Mouse (Mus musculus) CH12.LX (cell line): ENCODE measurements around the gene Rdm1. TPM values are rescaled to one million over a fixed set of nuclear protein-coding genes. Genes with fewer than 3 reads are reported as not detected.
"Not testable (repeated sequence)": the region's sequence is repeated elsewhere in the genome, so short reads cannot be mapped to it uniquely, and the experiment has no call there.

ENCODE experiments used
- DNase-seq: peaks from one replicate; pipeline ENCODE4 v3.0.0-alpha.2; 2013; ENCODE audit errors: extremely low read depth
- H3K27ac ChIP-seq: 2 replicates; pipeline ENCODE4 v1.5.1; 2012; ENCODE audit warnings: low read depth, mild to moderate bottlenecking, control low read depth, moderate library complexity; ENCODE audit not compliant: insufficient read depth
- H3K27me3 ChIP-seq: replicated peaks from 2 replicates; pipeline ENCODE3; 2012; ENCODE audit warnings: inconsistent platforms
- H3K36me3 ChIP-seq, 2 experiments: replicated peaks in 1 of 2; 2 replicates each; pipeline versions ENCODE3 to v1.6.1; 2012; ENCODE audit warnings: inconsistent platforms in 1 of 2, low read length in 1 of 2, mild to moderate bottlenecking in 1 of 2, mixed read lengths in 1 of 2, moderate library complexity in 1 of 2; ENCODE audit not compliant: control insufficient read depth in 1 of 2, insufficient read depth in 1 of 2
- H3K4me1 ChIP-seq, 2 experiments: 2 replicates each; pipeline ENCODE4 v1.6.1; 2012; ENCODE audit warnings: inconsistent platforms in 1 of 2, moderate library complexity in 1 of 2; ENCODE audit not compliant: insufficient read depth in 2 of 2, control insufficient read depth in 1 of 2
- H3K4me2 ChIP-seq: 2 replicates; pipeline ENCODE4 v1.6.1; 2012; ENCODE audit warnings: low read depth, mild to moderate bottlenecking, control low read depth; ENCODE audit not compliant: poor library complexity, insufficient read depth, severe bottlenecking
- H3K4me3 ChIP-seq, 3 experiments: fragments of 150-350 bp in 1 of 3; sonication (generic) in 1 of 3; replicated peaks in 1 of 3; 2 replicates each; pipeline versions ENCODE3 to v1.5.1; 2011 to 2012; ENCODE audit warnings: low read depth in 2 of 3, low read length in 2 of 3, mild to moderate bottlenecking in 2 of 3, moderate library complexity in 2 of 3, control low read depth in 1 of 3, improper control_type of control experiment in 1 of 3, inconsistent platforms in 1 of 3, mixed read lengths in 1 of 3; ENCODE audit not compliant: poor library complexity in 1 of 3
- H3K79me2 ChIP-seq: replicated peaks from 2 replicates; pipeline ENCODE4 v1.6.1; 2012; ENCODE audit warnings: mild to moderate bottlenecking, moderate library complexity; ENCODE audit not compliant: control insufficient read depth, poor library complexity, insufficient read depth, severe bottlenecking; ENCODE audit errors: extremely low read depth
- H3K9ac ChIP-seq: 2 replicates; pipeline ENCODE4 v1.6.1; 2012; ENCODE audit warnings: low read depth, mild to moderate bottlenecking, control low read depth, moderate library complexity; ENCODE audit not compliant: insufficient read depth
- H3K9me3 ChIP-seq: replicated peaks from 2 replicates; pipeline ENCODE3; 2012; ENCODE audit warnings: low read length, inconsistent platforms, mixed read lengths
- BHLHE40 ChIP-seq: IDR thresholded peaks from 2 replicates; pipeline ENCODE4 v1.6.1; 2011; ENCODE audit warnings: mild to moderate bottlenecking, low read depth, low read length, improper control_type of control experiment
- ETS1 ChIP-seq: conservative IDR thresholded peaks from 2 replicates; pipeline ENCODE4 v1.6.1; 2012; ENCODE audit warnings: low read depth, mild to moderate bottlenecking, inconsistent platforms, low read length, improper control_type of control experiment, moderate library complexity
- HCFC1 ChIP-seq: IDR thresholded peaks from 2 replicates; pipeline ENCODE4 v1.6.1; 2012; ENCODE audit warnings: low read depth, mild to moderate bottlenecking, inconsistent platforms, low read length, improper control_type of control experiment
- JUND ChIP-seq: conservative IDR thresholded peaks from 2 replicates; pipeline ENCODE4 v1.6.1; 2011; ENCODE audit warnings: low read depth, low read length, improper control_type of control experiment
- MAFK ChIP-seq: IDR thresholded peaks from 2 replicates; pipeline ENCODE4 v1.6.1; 2011; ENCODE audit warnings: low read length, improper control_type of control experiment; ENCODE audit not compliant: insufficient replicate concordance
- NELFE ChIP-seq: IDR thresholded peaks from 2 replicates; pipeline ENCODE4 v1.6.1; 2011; ENCODE audit warnings: low read depth, low read length, improper control_type of control experiment
- POLR2A ChIP-seq: IDR thresholded peaks from 2 replicates; pipeline ENCODE4 v1.6.1; 2011; ENCODE audit warnings: low read depth, mild to moderate bottlenecking, improper control_type of control experiment, low read length
- POLR2AphosphoS2 ChIP-seq: IDR thresholded peaks from 2 replicates; pipeline ENCODE4 v1.6.1; 2011; ENCODE audit warnings: low read depth, low read length, improper control_type of control experiment
- SIN3A ChIP-seq: IDR thresholded peaks from 2 replicates; pipeline ENCODE4 v1.6.1; 2012; ENCODE audit warnings: low read length, improper control_type of control experiment, inconsistent platforms
- TBP ChIP-seq: conservative IDR thresholded peaks from 2 replicates; pipeline ENCODE4 v1.6.1; 2011; ENCODE audit warnings: low read depth, low read length, improper control_type of control experiment
- TCF12 ChIP-seq: IDR thresholded peaks from 2 replicates; pipeline ENCODE4 v1.6.1; 2014; ENCODE audit warnings: low read depth, mild to moderate bottlenecking, inconsistent platforms, low read length, improper control_type of control experiment
- ZMIZ1 ChIP-seq: IDR thresholded peaks from 2 replicates; pipeline ENCODE4 v1.6.1; 2012; ENCODE audit warnings: low read depth, mild to moderate bottlenecking, inconsistent platforms, low read length, improper control_type of control experiment
- ZNF384 ChIP-seq: IDR thresholded peaks from 2 replicates; pipeline ENCODE4 v1.6.1; 2012; ENCODE audit warnings: low read depth, low read length, improper control_type of control experiment, inconsistent platforms
- dilution Hi-C: fragments of 300-500 bp; cut with MboI; formaldehyde crosslinking; loops from 2 replicates; pipeline ENCODE4 v1.14.3; 2020; ENCODE audit warnings: low sequenced_read_pairs; ENCODE audit not compliant: extremely low pct_unique_long_range_greater_than_20kb, extremely low pct_ligation_motif_present
- in situ Hi-C: fragments of 300-500 bp; cut with MboI; formaldehyde crosslinking; loops from 3 replicates; pipeline ENCODE4 v1.14.3; 2019; ENCODE audit warnings: low sequenced_read_pairs, low pct_ligation_motif_present, low pct_unique_long_range_greater_than_20kb, mixed read lengths
- polyA plus RNA-seq: library from polyadenylated mRNA; unstranded; fragments of >175 nt; gene quantifications from 2 replicates; pipeline ENCODE4 v1.2.1, GENCODE M21; 2012; ENCODE audit warnings: low read depth; ENCODE audit not compliant: insufficient read length
- total RNA-seq, 2 experiments: library from RNA; depleted of rRNA; stranded (reverse); fragments of 300-350 nt in 1 of 2; fragments of >200 nt in 1 of 2; gene quantifications; 2 replicates each; pipeline ENCODE4 v1.2.3; 2012 to 2014

Gene Rdm1
- total and polyA plus RNA-seq, 3 experiments = 9.6 to 28.5 (median 19.2) TPM

- H3K79me2 ChIP-seq, H3K36me3 ChIP-seq, H3K27me3 ChIP-seq, dilution Hi-C loops, in situ Hi-C loops: not testable (repeated sequence)
- Histone ChIP-seq H3K4me2 (peak overlapping the region; percentile 79), H3K9ac (peak overlapping the region; percentile 75), H3K4me3 (peak overlapping the region in 1 of 3 experiments; percentile 50), H3K27ac (peak overlapping the region; percentile 52; the same call in 1 of the 2 replicates), H3K4me1 (peaks cover 4 to 18% of the 10 kb centered on the region in 2 experiments; a peak in 3 of 4 replicates)
- peak; percentile 57 for DNase-seq
- peak; percentile 59 for TF ChIP-seq NELFE
- TF ChIP-seq SIN3A = 0 out of 2 replicates have a peak, but pooled peaks have one; percentile 10
- 0 out of 2 replicates have a peak, but pooled peaks have one; percentile 43 for TF ChIP-seq HCFC1
- TF ChIP-seq POLR2A = peak; percentile 42; the same call in 1 of the 2 replicates
- 0 out of 2 replicates have a peak, but pooled peaks have one; percentile 3 for TF ChIP-seq ZNF384
- TF ChIP-seq, all 38 proteins: peak for 5; not testable (repeated sequence) for 33
- not testable (repeated sequence) for H3K9me3 ChIP-seq
Measured at GRCm38 (mm10) chr11:101640857-101641709, 14.1 kb downstream of the Rdm1 start.

- H3K4me3 ChIP-seq, H3K9me3 ChIP-seq, H3K36me3 ChIP-seq, H3K79me2 ChIP-seq, in situ Hi-C loops, dilution Hi-C loops, H3K27me3 ChIP-seq: not testable (repeated sequence)
- peak overlapping the region; percentile 64 for H3K9ac ChIP-seq
- TF ChIP-seq POLR2AphosphoS2 (peak; percentile 97), ZNF384 (peak; percentile 77; the same call in 1 of the 2 replicates), ETS1 (peak; percentile 71), MAFK (0 out of 2 replicates have a peak, but pooled peaks have one; percentile 5), NELFE (peak; percentile 64), TCF12 (peak; percentile 4; the same call in 1 of the 2 replicates), BHLHE40 (peak; percentile 48; the same call in 1 of the 2 replicates), JUND (0 out of 2 replicates have a peak, but pooled peaks have one; percentile 5), POLR2A (peak; percentile 85), HCFC1 (peak; percentile 34), TBP (peak; percentile 86), ZMIZ1 (peak; percentile 97)
- H3K4me2 ChIP-seq = peak overlapping the region; percentile 85; the same call in 1 of the 2 replicates
- peak; percentile 93 for DNase-seq
- peak overlapping the region; percentile 52; the same call in 1 of the 2 replicates for H3K27ac ChIP-seq
- H3K4me1 ChIP-seq = peaks cover 4 to 18% of the 10 kb centered on the region in 2 experiments; a peak in 3 of 4 replicates
Measured at GRCm38 (mm10) chr11:101641710-101642642, 15.0 kb downstream of the Rdm1 start.
